Mouse (Mus musculus) hindbrain, embryonic 15.5 days (tissue): ENCODE data around the gene Msrb3. TPM values are rescaled to one million over a fixed set of nuclear protein-coding genes. Genes with fewer than 3 reads are reported as not detected.

Experiments used
- ATAC-seq: fragments of 200-750 bp; cut with Nextera tagmentation; 2 replicates; pipeline ENCODE4 v1.8.0; 2017; ENCODE audit warnings: low read depth, moderate number of reproducible peaks, moderate TSS enrichment; ENCODE audit not compliant: low FRiP score
- H3K27ac ChIP-seq: fragments of 300-500 bp; sonication (generic); replicated peaks from 2 replicates; pipeline ENCODE4 v1.5.1; 2015; ENCODE audit warnings: mild to moderate bottlenecking, inconsistent platforms
- H3K27me3 ChIP-seq: fragments of 300-500 bp; sonication (generic); 2 replicates; pipeline ENCODE4 v1.6.1; 2015; ENCODE audit warnings: control low read depth, inconsistent platforms
- H3K36me3 ChIP-seq: fragments of 300-500 bp; sonication (generic); 2 replicates; pipeline ENCODE4 v1.6.1; 2015; ENCODE audit warnings: control low read depth, inconsistent platforms
- H3K4me1 ChIP-seq: fragments of 300-500 bp; sonication (generic); replicated peaks from 2 replicates; pipeline ENCODE4 v1.6.1; 2015; ENCODE audit warnings: control low read depth, inconsistent platforms
- H3K4me2 ChIP-seq: fragments of 300-500 bp; sonication (generic); 2 replicates; pipeline ENCODE4 v1.6.1; 2015; ENCODE audit warnings: moderate library complexity, mild to moderate bottlenecking, inconsistent platforms
- H3K4me3 ChIP-seq: fragments of 300-500 bp; sonication (generic); 2 replicates; pipeline ENCODE4 v1.5.1; 2015; ENCODE audit warnings: mild to moderate bottlenecking, inconsistent platforms
- H3K9ac ChIP-seq: fragments of 300-500 bp; sonication (generic); 2 replicates; pipeline ENCODE4 v1.6.1; 2015; ENCODE audit warnings: inconsistent platforms
- H3K9me3 ChIP-seq: fragments of 300-500 bp; sonication (generic); 2 replicates; pipeline ENCODE4 v1.6.1; 2016; ENCODE audit warnings: control low read depth, inconsistent platforms
- WGBS: fragments of 180-500 bp; shearing (Covaris S2); methylation state at CpG from one replicate; pipeline ENCODE4 v1.1.7; 2015; 5-methylcytosine and 5-hydroxymethylcytosine counted together
- polyA plus RNA-seq: library from polyadenylated mRNA; unstranded; fragments of >200 nt; fragmentation: Nextera tagmentation; extraction: Ambion mirVana; gene quantifications from 2 replicates; pipeline ENCODE4 v1.2.1, GENCODE M21; 2015

Msrb3 gene
- polyA plus RNA-seq, 1 experiment from 2014 or later: 1.5 TPM

- Histone ChIP-seq H3K27me3 (no peaks in the 10 kb centered on the region), H3K9me3 (no peaks in the 10 kb centered on the region), H3K4me2 (no peak overlapping the region), H3K9ac (no peak overlapping the region), H3K4me1 (peaks cover 16% of the 10 kb centered on the region), H3K4me3 (no peak overlapping the region), H3K27ac (no peak overlapping the region), H3K36me3 (no peaks in the 10 kb centered on the region)
- no peak for ATAC-seq
- WGBS: 81% methylated on average over 12 of the region's 12 CpGs
Measured at GRCm38 (mm10) chr10:120874261-120874660, 24.6 kb downstream of the Msrb3 start.

- Histone ChIP-seq H3K36me3 (no peaks in the 10 kb centered on the region), H3K27ac (no peak overlapping the region), H3K4me2 (no peak overlapping the region), H3K27me3 (no peaks in the 10 kb centered on the region), H3K9me3 (no peaks in the 10 kb centered on the region), H3K4me3 (no peak overlapping the region), H3K4me1 (peaks cover 16% of the 10 kb centered on the region), H3K9ac (no peak overlapping the region)
- no peak for ATAC-seq
- WGBS: 81% methylated on average over 8 of the region's 8 CpGs
Measured at GRCm38 (mm10) chr10:120873646-120874201, 25.2 kb downstream of the Msrb3 start.

DNA sequence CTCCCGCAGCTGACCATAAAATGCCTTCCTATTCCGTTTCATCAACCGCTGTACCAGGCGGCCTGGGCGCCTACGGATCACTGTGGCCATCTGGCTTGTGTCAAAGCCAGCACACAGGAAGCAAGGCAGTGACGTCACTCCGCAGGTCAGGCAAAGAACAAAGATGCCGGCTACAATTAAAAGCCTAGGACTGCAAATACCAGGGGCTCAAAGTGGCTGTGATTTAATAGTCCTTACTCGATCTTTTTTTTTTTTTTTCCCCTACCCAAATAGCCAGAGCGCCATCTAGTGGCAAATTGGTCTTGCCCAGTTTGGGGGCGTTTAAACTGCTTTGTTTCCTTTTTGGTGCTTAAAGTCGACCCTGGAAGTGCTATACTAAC, 26.4 kb downstream of the Msrb3 start:
- Histone ChIP-seq H3K9me3 (no peaks in the 10 kb centered on the region), H3K4me2 (peak overlapping the region; percentile 48), H3K4me3 (peak overlapping the region; percentile 13), H3K27me3 (no peaks in the 10 kb centered on the region), H3K36me3 (no peaks in the 10 kb centered on the region), H3K4me1 (peaks cover 16% of the 10 kb centered on the region), H3K27ac (no peak overlapping the region), H3K9ac (no peak overlapping the region)
- ATAC-seq: 0 out of 2 replicates have a peak, but pooled peaks have one; percentile 45
- 28% methylated on average over 13 of the region's 13 CpGs for WGBS

GRCm38 (mm10) chr10:120871630-120872482, 27.0 kb downstream of the Msrb3 start:
- no peak overlapping the region for H3K9ac ChIP-seq
- peak overlapping the region; percentile 48 for H3K4me2 ChIP-seq
- no peak overlapping the region for H3K27ac ChIP-seq
- no peaks in the 10 kb centered on the region for H3K9me3 ChIP-seq
- H3K36me3 ChIP-seq: no peaks in the 10 kb centered on the region
- WGBS: 74% methylated on average over 22 of the region's 22 CpGs
- peaks cover 16% of the 10 kb centered on the region for H3K4me1 ChIP-seq
- ATAC-seq: no peak
- no peaks in the 10 kb centered on the region for H3K27me3 ChIP-seq
- peak overlapping the region; percentile 13 for H3K4me3 ChIP-seq

DNA sequence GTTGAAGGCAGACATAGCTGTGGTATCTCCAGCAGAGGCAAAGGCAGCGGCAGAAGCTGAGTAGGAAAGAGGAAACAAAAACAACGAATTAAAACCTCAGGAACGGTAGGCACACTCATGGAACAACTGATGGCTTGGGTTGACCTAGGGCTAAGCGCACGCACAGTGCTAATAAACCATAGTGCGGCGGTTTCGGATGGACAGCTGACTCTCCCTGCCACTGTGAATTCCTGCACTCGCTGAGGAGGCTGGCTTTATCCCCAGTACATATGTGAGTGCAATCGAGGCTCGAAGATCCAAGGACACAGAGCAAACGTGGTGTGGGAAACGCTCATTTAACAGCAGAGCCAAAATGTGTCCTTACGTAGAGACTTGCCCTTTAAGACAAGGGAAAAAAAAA, 27.8 kb downstream of the Msrb3 start:
- no peaks in the 10 kb centered on the region for H3K27me3 ChIP-seq
- peaks cover 15% of the 10 kb centered on the region for H3K4me1 ChIP-seq
- H3K36me3 ChIP-seq: no peaks in the 10 kb centered on the region
- H3K9me3 ChIP-seq: no peaks in the 10 kb centered on the region
- H3K4me2 ChIP-seq: no peak overlapping the region
- 85% methylated on average over 14 of the region's 14 CpGs for whole genome bisulfite sequencing
- H3K27ac ChIP-seq: no peak overlapping the region
- no peak overlapping the region for H3K9ac ChIP-seq
- H3K4me3 ChIP-seq: no peak overlapping the region
- ATAC-seq: no peak

GRCm38 (mm10) chr10:120869241-120869775, 29.6 kb downstream of the Msrb3 start:
- 90% methylated on average over 22 of the region's 22 CpGs for WGBS
- H3K9me3 ChIP-seq: no peaks in the 10 kb centered on the region
- H3K4me2 ChIP-seq: no peak overlapping the region
- H3K9ac ChIP-seq: no peak overlapping the region
- H3K4me3 ChIP-seq: no peak overlapping the region
- H3K36me3 ChIP-seq: no peaks in the 10 kb centered on the region
- ATAC-seq: no peak
- H3K27ac ChIP-seq: no peak overlapping the region
- no peaks in the 10 kb centered on the region for H3K27me3 ChIP-seq
- peaks cover 7% of the 10 kb centered on the region; the same call in 1 of the 2 replicates for H3K4me1 ChIP-seq

- Histone ChIP-seq H3K9me3 (no peaks in the 10 kb centered on the region), H3K4me2 (no peak overlapping the region), H3K27me3 (no peaks in the 10 kb centered on the region), H3K4me1 (no peaks in the 10 kb centered on the region), H3K4me3 (no peak overlapping the region), H3K36me3 (no peaks in the 10 kb centered on the region), H3K9ac (no peak overlapping the region), H3K27ac (no peak overlapping the region)
- ATAC-seq: 0 out of 2 replicates have a peak, but pooled peaks have one; percentile 48
- 37% methylated on average over 9 of the region's 9 CpGs for WGBS
Measured at GRCm38 (mm10) chr10:120864446-120864845, 34.5 kb downstream of the Msrb3 start.

DNA sequence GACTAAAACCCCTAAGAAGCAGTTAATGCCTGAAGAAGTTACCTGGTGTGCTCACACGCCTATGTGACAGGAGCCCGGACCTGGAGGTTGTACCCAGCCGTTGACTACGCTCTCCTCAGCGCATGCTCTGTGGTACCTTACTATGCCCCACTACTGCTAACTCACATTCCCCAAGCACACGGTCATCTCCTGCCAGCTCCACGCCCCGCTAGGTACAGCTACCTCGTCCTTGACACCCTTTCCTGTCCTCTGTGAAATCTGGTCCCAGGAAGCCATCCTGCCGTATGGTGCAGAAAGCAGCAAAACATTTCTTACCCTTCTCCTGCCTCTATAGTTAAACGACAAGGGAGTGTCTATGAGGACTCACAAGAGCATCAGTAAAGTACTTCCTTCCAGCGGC, 37.2 kb downstream of the Msrb3 start:
- no peaks in the 10 kb centered on the region for H3K36me3 ChIP-seq
- ATAC-seq: no peak
- no peak overlapping the region for H3K4me3 ChIP-seq
- H3K27ac ChIP-seq: no peak overlapping the region
- no peaks in the 10 kb centered on the region for H3K4me1 ChIP-seq
- H3K4me2 ChIP-seq: no peak overlapping the region
- H3K27me3 ChIP-seq: no peaks in the 10 kb centered on the region
- no peaks in the 10 kb centered on the region for H3K9me3 ChIP-seq
- 94% methylated on average over 12 of the region's 12 CpGs for WGBS
- no peak overlapping the region for H3K9ac ChIP-seq

GRCm38 (mm10) chr10:120861194-120861593, 37.7 kb downstream of the Msrb3 start:
- Histone ChIP-seq H3K4me1 (no peaks in the 10 kb centered on the region), H3K36me3 (no peaks in the 10 kb centered on the region), H3K4me2 (no peak overlapping the region), H3K4me3 (no peak overlapping the region), H3K27me3 (no peaks in the 10 kb centered on the region), H3K27ac (no peak overlapping the region), H3K9ac (no peak overlapping the region), H3K9me3 (no peaks in the 10 kb centered on the region)
- no peak for ATAC-seq
- WGBS: 75% methylated on average over 3 of the region's 3 CpGs

GRCm38 (mm10) chr10:120857531-120858001, 41.3 kb downstream of the Msrb3 start:
- ATAC-seq: peak; percentile 76
- Histone ChIP-seq H3K4me3 (peak overlapping the region; percentile 23), H3K9me3 (no peaks in the 10 kb centered on the region), H3K9ac (no peak overlapping the region), H3K27ac (0 out of 2 replicates have a peak overlapping the region, but pooled peaks have one; percentile 37), H3K4me2 (peak overlapping the region; percentile 40), H3K36me3 (no peaks in the 10 kb centered on the region), H3K4me1 (peaks cover 3% of the 10 kb centered on the region; the same call in 1 of the 2 replicates), H3K27me3 (no peaks in the 10 kb centered on the region)
- 42% methylated on average over 13 of the region's 13 CpGs for whole genome bisulfite sequencing

GRCm38 (mm10) chr10:120854329-120854728, 44.6 kb downstream of the Msrb3 start:
- 28% methylated on average over 10 of the region's 10 CpGs for WGBS
- Histone ChIP-seq H3K9me3 (no peaks in the 10 kb centered on the region), H3K36me3 (no peaks in the 10 kb centered on the region), H3K4me1 (peaks cover 13% of the 10 kb centered on the region; the same call in 1 of the 2 replicates), H3K27ac (no peak overlapping the region), H3K4me2 (no peak overlapping the region), H3K9ac (no peak overlapping the region), H3K27me3 (no peaks in the 10 kb centered on the region), H3K4me3 (no peak overlapping the region)
- no peak for ATAC-seq

DNA sequence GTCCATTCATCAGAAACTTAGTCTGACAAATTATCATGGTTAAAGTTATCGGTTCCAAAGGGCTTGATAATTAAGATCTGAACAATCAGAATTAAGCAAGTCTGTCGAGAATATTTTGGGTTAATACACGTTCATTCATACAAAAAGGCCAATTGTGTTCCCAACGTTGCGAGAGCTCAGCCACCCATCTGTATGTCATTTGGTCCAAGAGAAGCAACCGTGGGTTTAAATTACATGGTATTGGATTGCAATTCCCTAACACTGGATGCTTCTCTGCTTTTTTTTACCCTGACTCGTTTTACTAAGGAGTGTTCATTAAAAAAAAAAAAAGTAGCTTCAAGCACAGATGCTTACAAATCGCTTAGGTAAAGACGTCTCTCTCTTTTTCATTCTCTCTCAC, 45.1 kb downstream of the Msrb3 start:
- no peak overlapping the region for H3K27ac ChIP-seq
- no peak for ATAC-seq
- H3K27me3 ChIP-seq: no peaks in the 10 kb centered on the region
- H3K9ac ChIP-seq: no peak overlapping the region
- no peaks in the 10 kb centered on the region for H3K9me3 ChIP-seq
- peaks cover 13% of the 10 kb centered on the region; the same call in 1 of the 2 replicates for H3K4me1 ChIP-seq
- 52% methylated on average over 9 of the region's 9 CpGs for WGBS
- H3K36me3 ChIP-seq: no peaks in the 10 kb centered on the region
- no peak overlapping the region for H3K4me3 ChIP-seq
- H3K4me2 ChIP-seq: no peak overlapping the region
